Mouse (Mus musculus) activated CD4-positive, CD25-positive, alpha-beta regulatory T cell, adult 4 months (primary cell): ENCODE results near the gene Cd79a. TPM values are rescaled to one million over a fixed set of nuclear protein-coding genes. Genes with fewer than 3 reads are reported as not detected.
"Not testable (repeated sequence)": the region's sequence is repeated elsewhere in the genome, so short reads cannot be mapped to it uniquely, and the experiment has no call there.

Experiments
- ATAC-seq: one replicate; pipeline ENCODE4 v1.8.0; 2017
- polyA plus RNA-seq, 2 experiments: library from polyadenylated mRNA; unstranded; fragments of 100-300 nt; shearing (Covaris generic); gene quantifications; one replicate each; pipeline ENCODE4 v1.2.1; 2017

Gene Cd79a
- polyA plus RNA-seq, 2 experiments from 2014 or later = 1.7 to 22.3 TPM

GRCm38 (mm10) chr7:24886308-24886633, 10.9 kb upstream of the Cd79a start:
- ATAC-seq = no peak

- ATAC-seq = no peak
Measured at GRCm38 (mm10) chr7:24887096-24887495, 10.1 kb upstream of the Cd79a start.

GRCm38 (mm10) chr7:24889431-24890220, 7.6 kb upstream of the Cd79a start:
- no peak for ATAC-seq

- peak; percentile 43 for ATAC-seq
Measured at GRCm38 (mm10) chr7:24890281-24891216, 6.6 kb upstream of the Cd79a start.

- no peak for ATAC-seq
Measured at GRCm38 (mm10) chr7:24891241-24892124, 5.7 kb upstream of the Cd79a start.

- ATAC-seq = peak; percentile 43
Measured at GRCm38 (mm10) chr7:24892125-24892583, 5.0 kb upstream of the Cd79a start.

GRCm38 (mm10) chr7:24895749-24896148, 1.4 kb upstream of the Cd79a start:
- ATAC-seq = not testable (repeated sequence)

- ATAC-seq = no peak
Measured at GRCm38 (mm10) chr7:24896269-24896668, 912 bp upstream of the Cd79a start.

- no peak for ATAC-seq
Measured at GRCm38 (mm10) chr7:24897959-24898358, 778 bp downstream of the Cd79a start.

GRCm38 (mm10) chr7:24901114-24901513, 3.9 kb downstream of the Cd79a start:
- ATAC-seq = no peak

- ATAC-seq = peak; percentile 52
Measured at GRCm38 (mm10) chr7:24901842-24902241, 4.7 kb downstream of the Cd79a start.

- no peak for ATAC-seq
Measured at GRCm38 (mm10) chr7:24902264-24902629, 5.1 kb downstream of the Cd79a start.

GRCm38 (mm10) chr7:24902630-24903443, 5.7 kb downstream of the Cd79a start, which contains the start of gene Arhgef1:
Gene Arhgef1 (plus strand): TSS chr7:24902912.
- ATAC-seq = no peak

GRCm38 (mm10) chr7:24903444-24903825, 6.3 kb downstream of the Cd79a start:
- no peak for ATAC-seq

- ATAC-seq = peak; percentile 69
Measured at GRCm38 (mm10) chr7:24904070-24904483, 6.9 kb downstream of the Cd79a start.

- no peak for ATAC-seq
Measured at GRCm38 (mm10) chr7:24904936-24905335, 7.8 kb downstream of the Cd79a start.

- ATAC-seq = no peak
Measured at GRCm38 (mm10) chr7:24906551-24906950, 9.4 kb downstream of the Cd79a start.

- peak; percentile 73 for ATAC-seq
Measured at GRCm38 (mm10) chr7:24907211-24907748, 10.1 kb downstream of the Cd79a start.

GRCm38 (mm10) chr7:24912480-24912879, 15.3 kb downstream of the Cd79a start:
- no peak for ATAC-seq

GRCm38 (mm10) chr7:24918763-24919323, 21.7 kb downstream of the Cd79a start:
- no peak for ATAC-seq

- ATAC-seq = no peak
Measured at GRCm38 (mm10) chr7:24919728-24920127, 22.5 kb downstream of the Cd79a start.
